Mouse (Mus musculus) liver, embryonic 16.5 days (tissue): Measurements from ENCODE around the gene Cadm1. TPM values are rescaled to one million over a fixed set of nuclear protein-coding genes. Genes with fewer than 3 reads are reported as not detected.

Experiments used
- ATAC-seq: fragments of 200-750 bp; cut with Nextera tagmentation; 2 replicates; pipeline ENCODE4 v1.8.0; 2017; ENCODE audit warnings: low read depth, mild to moderate bottlenecking, moderate number of reproducible peaks, moderate library complexity
- H3K27ac ChIP-seq: fragments of 300-500 bp; sonication (generic); 2 replicates; pipeline ENCODE4 v1.5.1; 2014; ENCODE audit warnings: mild to moderate bottlenecking, low read length
- H3K27me3 ChIP-seq: fragments of 300-500 bp; sonication (generic); 2 replicates; pipeline ENCODE4 v1.6.1; 2014; ENCODE audit warnings: low read depth, low read length, mixed read lengths; ENCODE audit not compliant: control insufficient read depth, insufficient read depth
- H3K36me3 ChIP-seq: fragments of 300-500 bp; sonication (generic); 2 replicates; pipeline ENCODE4 v1.6.1; 2014; ENCODE audit warnings: mild to moderate bottlenecking; ENCODE audit not compliant: control insufficient read depth, insufficient read depth
- H3K4me1 ChIP-seq: fragments of 300-500 bp; sonication (generic); 2 replicates; pipeline ENCODE4 v1.6.1; 2014; ENCODE audit warnings: low read depth, low read length, mixed read lengths; ENCODE audit not compliant: control insufficient read depth
- H3K4me2 ChIP-seq: fragments of 300-500 bp; sonication (generic); 2 replicates; pipeline ENCODE4 v1.6.1; 2014; ENCODE audit warnings: low read depth, low read length, mixed read lengths
- H3K4me3 ChIP-seq: fragments of 300-500 bp; sonication (generic); 2 replicates; pipeline ENCODE4 v1.5.1; 2014; ENCODE audit warnings: low read depth, mild to moderate bottlenecking, low read length
- H3K9ac ChIP-seq: fragments of 300-500 bp; sonication (generic); 2 replicates; pipeline ENCODE4 v1.6.1; 2014; ENCODE audit warnings: low read depth, low read length
- H3K9me3 ChIP-seq: fragments of 300-500 bp; sonication (generic); replicated peaks from 2 replicates; pipeline ENCODE4 v1.6.1; 2016; ENCODE audit warnings: low read length; ENCODE audit not compliant: control insufficient read depth
- WGBS: fragments of 180-500 bp; shearing (Covaris S2); extraction: QIAGEN DNeasy Blood & Tissue Kit; methylation state at CpG from one replicate; pipeline ENCODE4 v1.1.7; 2014; ENCODE audit not compliant: insufficient replicate concordance; 5-methylcytosine and 5-hydroxymethylcytosine counted together
- polyA plus RNA-seq: library from polyadenylated mRNA; unstranded; fragments of >200 nt; fragmentation: Nextera tagmentation; extraction: Ambion mirVana; gene quantifications from 2 replicates; pipeline ENCODE4 v1.2.1, GENCODE M21; 2015

Gene Cadm1
- polyA plus RNA-seq, 1 experiment from 2014 or later, result 8.3 TPM

GRCm38 (mm10) chr9:47828762-47829161 lies 298.8 kb downstream of the Cadm1 start:
- 14% methylated on average over 13 of the region's 13 CpGs for WGBS
- no peak overlapping the region for H3K4me3 ChIP-seq
- no peaks in the 10 kb centered on the region for H3K9me3 ChIP-seq
- no peaks in the 10 kb centered on the region for H3K27me3 ChIP-seq
- no peaks in the 10 kb centered on the region for H3K36me3 ChIP-seq
- no peaks in the 10 kb centered on the region for H3K4me1 ChIP-seq
- no peak for ATAC-seq
- H3K9ac ChIP-seq, result no peak overlapping the region
- H3K27ac ChIP-seq, result no peak overlapping the region
- H3K4me2 ChIP-seq, result no peak overlapping the region

GRCm38 (mm10) chr9:47829204-47829603 lies 299.2 kb downstream of the Cadm1 start:
- Histone ChIP-seq H3K4me2 (no peak overlapping the region), H3K9ac (no peak overlapping the region), H3K36me3 (no peaks in the 10 kb centered on the region), H3K4me1 (no peaks in the 10 kb centered on the region), H3K4me3 (no peak overlapping the region), H3K9me3 (no peaks in the 10 kb centered on the region), H3K27ac (no peak overlapping the region), H3K27me3 (no peaks in the 10 kb centered on the region)
- WGBS, result 57% methylated on average over 10 of the region's 10 CpGs
- no peak for ATAC-seq

- no peaks in the 10 kb centered on the region for H3K36me3 ChIP-seq
- H3K4me2 ChIP-seq, result no peak overlapping the region
- H3K4me3 ChIP-seq, result no peak overlapping the region
- H3K9me3 ChIP-seq, result no peaks in the 10 kb centered on the region
- no peaks in the 10 kb centered on the region for H3K27me3 ChIP-seq
- 57% methylated on average over 4 of the region's 4 CpGs for WGBS
- no peak for ATAC-seq
- no peak overlapping the region for H3K27ac ChIP-seq
- no peak overlapping the region for H3K9ac ChIP-seq
- no peaks in the 10 kb centered on the region for H3K4me1 ChIP-seq
Observed at GRCm38 (mm10) chr9:47829846-47830245, 299.9 kb downstream of the Cadm1 start.

GRCm38 (mm10) chr9:47831412-47831811 lies 301.4 kb downstream of the Cadm1 start:
- no peak overlapping the region for H3K9ac ChIP-seq
- no peak overlapping the region for H3K4me3 ChIP-seq
- no peak overlapping the region for H3K4me2 ChIP-seq
- no peaks in the 10 kb centered on the region for H3K36me3 ChIP-seq
- no peak overlapping the region for H3K27ac ChIP-seq
- 54% methylated on average over 4 of the region's 4 CpGs for WGBS
- no peaks in the 10 kb centered on the region for H3K4me1 ChIP-seq
- ATAC-seq, result no peak
- H3K27me3 ChIP-seq, result no peaks in the 10 kb centered on the region
- no peaks in the 10 kb centered on the region for H3K9me3 ChIP-seq

DNA sequence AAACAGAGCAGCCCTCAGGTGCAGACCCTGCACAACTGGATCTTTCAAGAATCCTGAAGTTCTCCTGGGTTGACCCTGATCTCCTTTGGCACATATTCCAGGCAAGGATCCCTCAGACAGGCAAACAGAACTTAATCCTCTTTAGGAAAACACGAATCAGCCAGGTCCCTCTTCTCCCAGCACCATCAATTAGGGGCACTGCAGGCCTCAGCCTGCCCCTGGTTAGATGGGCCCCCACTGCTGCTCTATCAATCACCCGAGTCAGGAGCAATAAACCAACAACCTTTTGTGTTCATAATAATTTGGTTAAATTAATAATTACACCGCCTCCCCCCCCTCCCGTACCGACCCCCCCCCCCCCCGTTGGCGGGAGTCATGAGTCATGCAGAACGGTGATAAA lies 308.2 kb downstream of the Cadm1 start:
- Histone ChIP-seq H3K27me3 (no peaks in the 10 kb centered on the region), H3K36me3 (no peaks in the 10 kb centered on the region), H3K9me3 (no peaks in the 10 kb centered on the region), H3K4me3 (no peak overlapping the region), H3K4me2 (no peak overlapping the region), H3K4me1 (no peaks in the 10 kb centered on the region), H3K9ac (no peak overlapping the region), H3K27ac (no peak overlapping the region)
- WGBS, result 20% methylated on average over 8 of the region's 8 CpGs
- no peak for ATAC-seq

- Histone ChIP-seq H3K9ac (no peak overlapping the region), H3K4me1 (no peaks in the 10 kb centered on the region), H3K27me3 (no peaks in the 10 kb centered on the region), H3K27ac (no peak overlapping the region), H3K9me3 (no peaks in the 10 kb centered on the region), H3K4me3 (no peak overlapping the region), H3K4me2 (no peak overlapping the region), H3K36me3 (no peaks in the 10 kb centered on the region)
- no peak for ATAC-seq
- WGBS, result 51% methylated on average over 15 of the region's 15 CpGs
Observed at GRCm38 (mm10) chr9:47838890-47839691, 309.1 kb downstream of the Cadm1 start.

DNA sequence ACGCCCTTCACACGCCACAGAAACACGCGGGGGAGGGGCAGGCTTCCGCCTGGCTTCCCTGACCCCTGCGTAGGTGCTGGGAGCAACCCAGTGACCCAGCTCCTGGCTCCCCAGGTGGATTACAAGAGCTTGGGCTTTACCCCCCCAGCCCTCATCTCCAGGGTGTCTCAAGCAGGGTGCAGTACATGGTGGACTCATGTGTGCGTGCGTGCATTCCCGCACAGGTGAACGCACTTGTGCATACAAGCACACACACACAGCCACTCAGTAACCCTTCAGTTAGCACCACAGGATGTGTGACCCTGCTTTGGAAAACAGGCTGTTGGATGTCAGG lies 309.7 kb downstream of the Cadm1 start:
- Histone ChIP-seq H3K27me3 (no peaks in the 10 kb centered on the region), H3K4me3 (no peak overlapping the region), H3K4me2 (no peak overlapping the region), H3K27ac (no peak overlapping the region), H3K36me3 (no peaks in the 10 kb centered on the region), H3K9ac (no peak overlapping the region), H3K4me1 (no peaks in the 10 kb centered on the region), H3K9me3 (no peaks in the 10 kb centered on the region)
- no peak for ATAC-seq
- WGBS, result 71% methylated on average over 10 of the region's 10 CpGs

GRCm38 (mm10) chr9:47843328-47843727 lies 313.4 kb downstream of the Cadm1 start:
- Histone ChIP-seq H3K27me3 (no peaks in the 10 kb centered on the region), H3K4me1 (no peaks in the 10 kb centered on the region), H3K9ac (no peak overlapping the region), H3K36me3 (no peaks in the 10 kb centered on the region), H3K9me3 (no peaks in the 10 kb centered on the region), H3K4me3 (no peak overlapping the region), H3K4me2 (no peak overlapping the region), H3K27ac (no peak overlapping the region)
- 64% methylated on average over 6 of the region's 6 CpGs for WGBS
- no peak for ATAC-seq

- no peak overlapping the region for H3K9ac ChIP-seq
- 58% methylated on average over 10 of the region's 10 CpGs for WGBS
- no peak overlapping the region for H3K4me2 ChIP-seq
- no peaks in the 10 kb centered on the region for H3K36me3 ChIP-seq
- no peak overlapping the region for H3K4me3 ChIP-seq
- ATAC-seq, result no peak
- H3K9me3 ChIP-seq, result no peaks in the 10 kb centered on the region
- no peaks in the 10 kb centered on the region for H3K4me1 ChIP-seq
- H3K27me3 ChIP-seq, result no peaks in the 10 kb centered on the region
- H3K27ac ChIP-seq, result no peak overlapping the region
Observed at GRCm38 (mm10) chr9:47846275-47846674, 316.3 kb downstream of the Cadm1 start.
